Mouse (Mus musculus) myocyte (in vitro differentiated cells): ENCODE results near the gene Ogfod3.

Experiments used
- CEBPB ChIP-seq: IDR thresholded peaks from 2 replicates; pipeline ENCODE4 v1.6.1; 2011; ENCODE audit warnings: mild to moderate bottlenecking, moderate library complexity; ENCODE audit not compliant: poor library complexity, insufficient read depth, severe bottlenecking
- E2F4 ChIP-seq: IDR thresholded peaks from one replicate; pipeline ENCODE4 v1.6.1; 2011; ENCODE audit warnings: mild to moderate bottlenecking, control low read depth, moderate library complexity; ENCODE audit not compliant: insufficient read depth
- MAX ChIP-seq: IDR thresholded peaks from one replicate; pipeline ENCODE4 v1.6.1; 2011; ENCODE audit warnings: low read depth, mild to moderate bottlenecking, control low read depth
- MYOD1 ChIP-seq, 3 experiments: IDR thresholded peaks; one replicate each; pipeline ENCODE4 v1.6.1; 2011; ENCODE audit warnings: control low read depth in 2 of 3, low read depth in 2 of 3, mild to moderate bottlenecking in 2 of 3, moderate library complexity in 1 of 3; ENCODE audit not compliant: insufficient read length in 2 of 3, control insufficient read depth in 1 of 3
- POLR2A ChIP-seq: IDR thresholded peaks from one replicate; pipeline ENCODE4 v1.6.1; 2011; ENCODE audit warnings: low read depth, mild to moderate bottlenecking, control low read depth, moderate library complexity; ENCODE audit not compliant: insufficient read length
- POLR2AphosphoS2 ChIP-seq: IDR thresholded peaks from one replicate; pipeline ENCODE4 v1.6.1; 2011; ENCODE audit warnings: low read depth, control low read depth; ENCODE audit not compliant: insufficient read length
- TCF12 ChIP-seq: IDR thresholded peaks from one replicate; pipeline ENCODE4 v1.6.1; 2011; ENCODE audit warnings: mild to moderate bottlenecking, control low read depth; ENCODE audit not compliant: poor library complexity, insufficient read depth, severe bottlenecking
- TCF3 ChIP-seq: IDR thresholded peaks from one replicate; pipeline ENCODE4 v1.6.1; 2011; ENCODE audit warnings: low read depth, control low read depth; ENCODE audit not compliant: insufficient read length
- USF1 ChIP-seq: IDR thresholded peaks from one replicate; pipeline ENCODE4 v1.6.1; 2011; ENCODE audit warnings: low read depth, mild to moderate bottlenecking, control low read depth, moderate library complexity

DNA sequence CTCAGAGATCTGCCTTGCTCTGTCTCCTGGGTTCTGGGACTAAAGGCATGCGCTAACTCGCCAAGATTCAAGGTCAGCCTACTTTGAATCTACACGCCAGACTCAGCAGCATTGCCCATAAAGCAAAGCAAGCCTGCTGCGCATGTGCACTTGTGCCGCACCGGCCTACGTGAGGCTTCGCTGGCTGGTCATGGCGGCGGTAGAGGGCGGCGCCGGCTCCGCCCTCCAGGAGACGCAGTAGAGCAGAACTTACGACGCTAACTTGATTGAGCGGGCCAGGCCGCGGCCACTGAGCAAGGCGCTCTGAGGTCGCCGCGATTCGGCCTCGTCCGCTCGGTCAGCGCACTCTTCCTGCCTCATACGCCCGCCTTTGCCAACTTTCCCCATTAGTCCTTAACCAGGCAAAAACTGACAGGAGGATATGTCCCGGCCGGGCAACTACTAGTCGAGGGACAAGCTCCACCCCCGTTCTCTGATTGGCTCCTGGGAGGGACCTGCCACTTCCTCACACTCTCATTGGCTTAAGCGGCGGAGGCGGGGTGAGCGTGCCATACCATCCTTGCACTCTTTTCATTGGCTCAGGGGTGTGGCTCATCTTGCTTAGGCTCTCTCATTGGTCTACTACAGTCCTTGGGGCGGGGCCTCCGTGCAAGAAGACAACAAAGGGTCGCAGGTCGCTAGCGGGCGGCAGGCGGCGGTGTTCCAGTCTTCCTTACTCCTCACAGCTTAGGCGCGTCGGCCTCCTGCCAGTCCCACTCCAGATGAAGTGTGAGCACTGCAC is 32.2 kb upstream of the Ogfod3 start, which contains the start of gene Narf:
- TF ChIP-seq POLR2A (peak; percentile 97), MAX (no peak), POLR2AphosphoS2 (peak; percentile 97), TCF12 (no peak), USF1 (no peak), E2F4 (no peak), TCF3 (no peak), CEBPB (no peak), MYOD1 (IDR thresholded peaks at IDR 0.05; ENCODE audit: control insufficient read depth in 1 of 3, insufficient read length in 2 of 3, low read depth in 2 of 3) (no peak)
